Mouse (Mus musculus): Measurements from ENCODE around the gene Gm49403. TPM values are rescaled to one million over a fixed set of nuclear protein-coding genes. Genes with fewer than 3 reads are reported as not detected.
A peak's percentile ranks its signal among the peaks of the same experiment; 100 is the strongest.

The Gm49403 gene
- polyA plus RNA-seq, 1 experiment from 2014 or later, result not detected

GRCm38 (mm10) chr19:8911810-8912209, 28.1 kb downstream of the Gm49403 start:
- DNase-seq (ENCODE audit: low spot score), result no peak
- no peak for ATAC-seq (replicated peaks; ENCODE audit: insufficient number of reproducible peaks, low FRiP score, low TSS enrichment, low read depth)
- H3K4me1 ChIP-seq (ENCODE audit: control insufficient read depth, insufficient read depth, low read length), result no peaks in the 10 kb centered on the region
- H3K27me3 ChIP-seq (ENCODE audit: control insufficient read depth, insufficient read depth, low read length), result no peaks in the 10 kb centered on the region
- H3K9me3 ChIP-seq (replicated peaks; ENCODE audit: control insufficient read depth, low read length), result no peaks in the 10 kb centered on the region
- no peak overlapping the region for H3K4me2 ChIP-seq (ENCODE audit: low read depth, low read length)
- 90% methylated on average over 5 of the region's 5 CpGs for WGBS
- H3K27ac ChIP-seq (replicated peaks; ENCODE audit: low read depth, low read length), result no peak overlapping the region
- H3K4me3 ChIP-seq (ENCODE audit: low read depth, low read length), result no peak overlapping the region
- H3K9ac ChIP-seq (replicated peaks; ENCODE audit: low read length), result no peak overlapping the region
- peaks cover 49% of the 10 kb centered on the region for H3K36me3 ChIP-seq (replicated peaks; ENCODE audit: control insufficient read depth, insufficient read depth, low read depth, low read length)

GRCm38 (mm10) chr19:8914212-8914611, 30.5 kb downstream of the Gm49403 start:
- no peak overlapping the region for H3K4me2 ChIP-seq (ENCODE audit: low read depth, low read length)
- no peak overlapping the region for H3K9ac ChIP-seq (replicated peaks; ENCODE audit: low read length)
- peaks cover 32% of the 10 kb centered on the region for H3K36me3 ChIP-seq (replicated peaks; ENCODE audit: control insufficient read depth, insufficient read depth, low read depth, low read length)
- 96% methylated on average over 3 of the region's 3 CpGs for WGBS
- H3K9me3 ChIP-seq (replicated peaks; ENCODE audit: control insufficient read depth, low read length), result no peaks in the 10 kb centered on the region
- no peak overlapping the region for H3K4me3 ChIP-seq (ENCODE audit: low read depth, low read length)
- H3K27ac ChIP-seq (replicated peaks; ENCODE audit: low read depth, low read length), result no peak overlapping the region
- no peaks in the 10 kb centered on the region for H3K27me3 ChIP-seq (ENCODE audit: control insufficient read depth, insufficient read depth, low read length)
- no peak for DNase-seq (ENCODE audit: low spot score)
- no peak for ATAC-seq (replicated peaks; ENCODE audit: insufficient number of reproducible peaks, low FRiP score, low TSS enrichment, low read depth)
- H3K4me1 ChIP-seq (ENCODE audit: control insufficient read depth, insufficient read depth, low read length), result no peaks in the 10 kb centered on the region

GRCm38 (mm10) chr19:8919000-8919399, 35.3 kb downstream of the Gm49403 start:
- Histone ChIP-seq H3K4me1 (ENCODE audit: control insufficient read depth, insufficient read depth, low read length) (no peaks in the 10 kb centered on the region), H3K4me2 (ENCODE audit: low read depth, low read length) (no peak overlapping the region), H3K27ac (replicated peaks; ENCODE audit: low read depth, low read length) (no peak overlapping the region), H3K4me3 (ENCODE audit: low read depth, low read length) (no peak overlapping the region), H3K27me3 (ENCODE audit: control insufficient read depth, insufficient read depth, low read length) (no peaks in the 10 kb centered on the region), H3K9me3 (replicated peaks; ENCODE audit: control insufficient read depth, low read length) (no peaks in the 10 kb centered on the region), H3K9ac (replicated peaks; ENCODE audit: low read length) (no peak overlapping the region), H3K36me3 (replicated peaks; ENCODE audit: control insufficient read depth, insufficient read depth, low read depth, low read length) (peaks cover 19% of the 10 kb centered on the region)
- DNase-seq (ENCODE audit: low spot score) (no peak), ATAC-seq (replicated peaks; ENCODE audit: insufficient number of reproducible peaks, low FRiP score, low TSS enrichment, low read depth) (no peak)
- 90% methylated on average over 3 of the region's 3 CpGs for WGBS

GRCm38 (mm10) chr19:8919684-8920072, 35.9 kb downstream of the Gm49403 start:
- H3K36me3 ChIP-seq (replicated peaks; ENCODE audit: control insufficient read depth, insufficient read depth, low read depth, low read length), result peaks cover 12% of the 10 kb centered on the region
- H3K9me3 ChIP-seq (replicated peaks; ENCODE audit: control insufficient read depth, low read length), result no peaks in the 10 kb centered on the region
- H3K4me1 ChIP-seq (ENCODE audit: control insufficient read depth, insufficient read depth, low read length), result no peaks in the 10 kb centered on the region
- 64% methylated on average over 6 of the region's 6 CpGs for WGBS
- no peaks in the 10 kb centered on the region for H3K27me3 ChIP-seq (ENCODE audit: control insufficient read depth, insufficient read depth, low read length)
- no peak overlapping the region for H3K27ac ChIP-seq (replicated peaks; ENCODE audit: low read depth, low read length)
- no peak for DNase-seq (ENCODE audit: low spot score)
- H3K9ac ChIP-seq (replicated peaks; ENCODE audit: low read length), result peak overlapping the region; percentile 81; the same call in 1 of the 2 replicates
- H3K4me2 ChIP-seq (ENCODE audit: low read depth, low read length), result peak overlapping the region; percentile 52
- ATAC-seq (replicated peaks; ENCODE audit: insufficient number of reproducible peaks, low FRiP score, low TSS enrichment, low read depth), result no peak
- H3K4me3 ChIP-seq (ENCODE audit: low read depth, low read length), result peak overlapping the region; percentile 76

GRCm38 (mm10) chr19:8920073-8920736, 36.5 kb downstream of the Gm49403 start, which contains the start of gene B3gat3:
Gene B3gat3, plus strand, starts transcription at chr19:8920374.
- ATAC-seq (replicated peaks; ENCODE audit: insufficient number of reproducible peaks, low FRiP score, low TSS enrichment, low read depth) (peak; percentile 96), DNase-seq (ENCODE audit: low spot score) (peak; percentile 96)
- Histone ChIP-seq H3K4me3 (ENCODE audit: low read depth, low read length) (peak within 1 kb of the TSS; percentile 76), H3K27ac (replicated peaks; ENCODE audit: low read depth, low read length) (peak within 1 kb of the TSS; percentile 78), H3K4me2 (ENCODE audit: low read depth, low read length) (peak within 1 kb of the TSS; percentile 52), H3K36me3 (replicated peaks; ENCODE audit: control insufficient read depth, insufficient read depth, low read depth, low read length) (peaks cover 8% of the 10 kb centered on the region; the same call in 1 of the 2 replicates), H3K9ac (replicated peaks; ENCODE audit: low read length) (peak within 1 kb of the TSS; percentile 81), H3K4me1 (ENCODE audit: control insufficient read depth, insufficient read depth, low read length) (no peaks in the 10 kb centered on the region), H3K27me3 (ENCODE audit: control insufficient read depth, insufficient read depth, low read length) (no peaks in the 10 kb centered on the region), H3K9me3 (replicated peaks; ENCODE audit: control insufficient read depth, low read length) (no peaks in the 10 kb centered on the region)
- WGBS, result 3% methylated on average over 47 of the region's 50 CpGs

- Histone ChIP-seq H3K27me3 (ENCODE audit: control insufficient read depth, insufficient read depth, low read length) (no peaks in the 10 kb centered on the region), H3K4me1 (ENCODE audit: control insufficient read depth, insufficient read depth, low read length) (no peaks in the 10 kb centered on the region), H3K9ac (replicated peaks; ENCODE audit: low read length) (peak overlapping the region; percentile 81), H3K9me3 (replicated peaks; ENCODE audit: control insufficient read depth, low read length) (no peaks in the 10 kb centered on the region), H3K4me3 (ENCODE audit: low read depth, low read length) (peak overlapping the region; percentile 76), H3K36me3 (replicated peaks; ENCODE audit: control insufficient read depth, insufficient read depth, low read depth, low read length) (peaks cover 7% of the 10 kb centered on the region; the same call in 1 of the 2 replicates), H3K27ac (replicated peaks; ENCODE audit: low read depth, low read length) (peak overlapping the region; percentile 78), H3K4me2 (ENCODE audit: low read depth, low read length) (peak overlapping the region; percentile 52)
- 2% methylated on average over 6 of the region's 6 CpGs for WGBS
- DNase-seq (ENCODE audit: low spot score), result peak; percentile 75
- ATAC-seq (replicated peaks; ENCODE audit: insufficient number of reproducible peaks, low FRiP score, low TSS enrichment, low read depth), result no peak
Observed at GRCm38 (mm10) chr19:8920836-8921291, 37.1 kb downstream of the Gm49403 start.

GRCm38 (mm10) chr19:8921741-8922140, 38.0 kb downstream of the Gm49403 start:
- Histone ChIP-seq H3K9ac (replicated peaks; ENCODE audit: low read length) (no peak overlapping the region), H3K36me3 (replicated peaks; ENCODE audit: control insufficient read depth, insufficient read depth, low read depth, low read length) (peaks cover 2% of the 10 kb centered on the region; the same call in 1 of the 2 replicates), H3K4me1 (ENCODE audit: control insufficient read depth, insufficient read depth, low read length) (no peaks in the 10 kb centered on the region), H3K4me2 (ENCODE audit: low read depth, low read length) (peak overlapping the region; percentile 15; the same call in 1 of the 2 replicates), H3K4me3 (ENCODE audit: low read depth, low read length) (peak overlapping the region; percentile 76; the same call in 1 of the 2 replicates), H3K27me3 (ENCODE audit: control insufficient read depth, insufficient read depth, low read length) (no peaks in the 10 kb centered on the region), H3K27ac (replicated peaks; ENCODE audit: low read depth, low read length) (no peak overlapping the region), H3K9me3 (replicated peaks; ENCODE audit: control insufficient read depth, low read length) (no peaks in the 10 kb centered on the region)
- 54% methylated on average over 9 of the region's 9 CpGs for WGBS
- no peak for ATAC-seq (replicated peaks; ENCODE audit: insufficient number of reproducible peaks, low FRiP score, low TSS enrichment, low read depth)
- no peak for DNase-seq (ENCODE audit: low spot score)

- Histone ChIP-seq H3K4me1 (ENCODE audit: control insufficient read depth, insufficient read depth, low read length) (no peaks in the 10 kb centered on the region), H3K9me3 (replicated peaks; ENCODE audit: control insufficient read depth, low read length) (no peaks in the 10 kb centered on the region), H3K27ac (replicated peaks; ENCODE audit: low read depth, low read length) (no peak overlapping the region), H3K36me3 (replicated peaks; ENCODE audit: control insufficient read depth, insufficient read depth, low read depth, low read length) (no peaks in the 10 kb centered on the region), H3K27me3 (ENCODE audit: control insufficient read depth, insufficient read depth, low read length) (no peaks in the 10 kb centered on the region), H3K4me2 (ENCODE audit: low read depth, low read length) (no peak overlapping the region), H3K9ac (replicated peaks; ENCODE audit: low read length) (no peak overlapping the region), H3K4me3 (ENCODE audit: low read depth, low read length) (no peak overlapping the region)
- DNase-seq (ENCODE audit: low spot score) (no peak), ATAC-seq (replicated peaks; ENCODE audit: insufficient number of reproducible peaks, low FRiP score, low TSS enrichment, low read depth) (no peak)
- 88% methylated on average over 2 of the region's 2 CpGs for WGBS
Observed at GRCm38 (mm10) chr19:8926766-8927165, 43.0 kb downstream of the Gm49403 start.
